Mouse (Mus musculus) embryonic facial prominence, embryonic 11.5 days (tissue): Measurements from ENCODE around the gene Kifc5b. TPM values are rescaled to one million over a fixed set of nuclear protein-coding genes. Genes with fewer than 3 reads are reported as not detected.

Experiments used
- microRNA-seq: library from miRNA; unstranded; fragments of <30 nt; microRNA quantifications from one replicate; pipeline ENCODE4, GENCODE M21; 2016; ENCODE audit warnings: borderline number of aligned reads
- polyA plus RNA-seq: library from polyadenylated mRNA; unstranded; fragments of >200 nt; fragmentation: Nextera tagmentation; extraction: Ambion mirVana; gene quantifications from 2 replicates; pipeline ENCODE4 v1.2.1, GENCODE M21; 2014

Kifc5b gene
- polyA plus RNA-seq, 1 experiment from 2014 or later, result 3.9 TPM

Small RNAs within 50 kb of the gene (microRNA-seq; reads per million reads assigned to microRNA genes)
- gene Gm27775 (not detected), gene Mir3083 (not detected), gene Mir6968 (not detected)

Other genes starting within 250 kb of the Kifc5b start
- gene Crebrf, start 201.4 kb upstream of the Kifc5b start, polyA plus RNA-seq, result 3.5 and 3.8 TPM in 2 replicates
- gene Bnip1, start 136.0 kb upstream of the Kifc5b start, polyA plus RNA-seq, result 52.4 and 54.2 TPM in 2 replicates
- 1.8 and 2.2 TPM in 2 replicates for gene Nkx2-5, start 72.1 kb upstream of the Kifc5b start, polyA plus RNA-seq
- 3.7 TPM in 2 replicates for gene Phf1, start 16.0 kb downstream of the Kifc5b start, polyA plus RNA-seq
- gene Cuta, start 22.5 kb downstream of the Kifc5b start, polyA plus RNA-seq, result 153 and 163 TPM in 2 replicates
- 2.3 and 2.8 TPM in 2 replicates for gene Syngap1, start 24.2 kb downstream of the Kifc5b start, polyA plus RNA-seq
- 10.1 and 11.9 TPM in 2 replicates for gene Zbtb9, start 56.1 kb downstream of the Kifc5b start, polyA plus RNA-seq
- gene Bak1, start 111.9 kb downstream of the Kifc5b start, polyA plus RNA-seq, result 12.9 and 14.3 TPM in 2 replicates
- gene Itpr3, start 140.2 kb downstream of the Kifc5b start, polyA plus RNA-seq, result 1.5 and 1.7 TPM in 2 replicates
- 339 and 373 TPM in 2 replicates for gene Uqcc2, start 216.8 kb downstream of the Kifc5b start, polyA plus RNA-seq